Mouse (Mus musculus): Measurements from ENCODE around the gene Gm6657.

The Gm6657 gene

DNA sequence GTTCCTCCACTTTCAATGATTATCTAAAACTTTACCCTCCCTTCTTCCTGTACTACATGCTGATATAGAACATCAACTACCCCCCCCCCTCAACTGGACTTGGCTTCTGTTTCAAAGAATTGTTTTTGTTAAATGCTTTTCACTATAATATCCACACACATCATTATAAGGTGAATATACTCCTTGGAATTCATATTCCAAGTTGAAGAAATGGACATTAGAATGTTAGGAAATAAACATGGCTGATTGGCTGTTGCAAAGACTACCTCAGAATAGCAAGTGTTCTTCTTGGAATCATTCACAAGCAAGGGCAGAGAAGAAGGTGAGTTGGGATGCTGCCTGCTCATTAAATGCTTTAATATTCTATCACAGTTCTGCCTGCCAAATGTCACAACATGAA, at the start of gene Gm6657:
TSS of gene Gm6657 (plus strand) at position 301 of the 400 bp plus-strand sequence.
- no peak for DNase-seq (ENCODE audit: low spot score)

GRCm38 (mm10) chr12:78153308-78154002, 40.6 kb upstream of the Gm6657 start:
- no peak for DNase-seq (ENCODE audit: low spot score)

DNA sequence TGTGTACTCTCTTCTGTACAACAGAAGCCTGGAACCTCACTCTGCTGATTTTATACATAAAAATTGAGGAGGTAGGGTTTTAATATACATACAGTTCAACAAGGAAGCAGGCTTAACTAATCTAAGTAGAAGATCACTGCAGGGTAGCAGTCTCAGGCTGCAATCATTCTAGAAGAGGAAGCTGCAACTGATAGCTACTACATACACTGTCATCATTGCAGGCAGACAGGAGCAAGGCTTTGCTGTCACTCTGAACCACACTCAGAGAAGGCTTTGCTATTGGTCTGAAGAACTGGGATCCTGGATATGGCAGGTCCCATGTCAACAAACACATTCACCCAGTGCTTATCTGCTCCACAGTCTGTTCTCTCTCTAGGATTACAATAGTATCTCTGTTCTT, 23.9 kb upstream of the Gm6657 start:
- DNase-seq (ENCODE audit: low spot score), result no peak

- no peak for DNase-seq (ENCODE audit: low spot score)
These were observed 20.1 kb upstream of the Gm6657 start for GRCm38 (mm10) chr12:78173945-78174344.

GRCm38 (mm10) chr12:78174671-78175070, 19.4 kb upstream of the Gm6657 start:
- no peak for DNase-seq (ENCODE audit: low spot score)

GRCm38 (mm10) chr12:78181452-78181851, 12.6 kb upstream of the Gm6657 start:
- DNase-seq (ENCODE audit: low spot score), result no peak

GRCm38 (mm10) chr12:78195368-78195767, 1.3 kb downstream of the Gm6657 start:
- no peak for DNase-seq (ENCODE audit: low spot score)

DNA sequence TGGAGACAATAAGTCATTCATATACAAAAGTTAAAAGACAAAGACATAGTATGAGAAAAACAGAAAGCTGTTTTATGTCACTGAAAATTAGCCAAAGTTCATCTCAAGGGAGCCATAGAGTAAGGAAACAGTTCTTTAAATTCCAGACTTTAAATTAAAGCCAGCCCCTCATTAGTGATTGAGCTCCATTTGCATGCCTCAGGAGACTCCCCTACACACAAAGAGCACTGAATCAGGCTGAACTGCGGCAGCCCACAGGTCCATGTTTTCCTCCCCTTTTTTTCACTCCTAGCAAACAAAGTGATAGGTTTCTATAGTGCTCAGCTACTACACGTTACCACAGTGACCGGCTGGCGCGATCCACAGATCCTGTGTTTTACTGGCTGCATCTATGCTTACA, 9.6 kb downstream of the Gm6657 start:
- no peak for DNase-seq (ENCODE audit: low spot score)

DNA sequence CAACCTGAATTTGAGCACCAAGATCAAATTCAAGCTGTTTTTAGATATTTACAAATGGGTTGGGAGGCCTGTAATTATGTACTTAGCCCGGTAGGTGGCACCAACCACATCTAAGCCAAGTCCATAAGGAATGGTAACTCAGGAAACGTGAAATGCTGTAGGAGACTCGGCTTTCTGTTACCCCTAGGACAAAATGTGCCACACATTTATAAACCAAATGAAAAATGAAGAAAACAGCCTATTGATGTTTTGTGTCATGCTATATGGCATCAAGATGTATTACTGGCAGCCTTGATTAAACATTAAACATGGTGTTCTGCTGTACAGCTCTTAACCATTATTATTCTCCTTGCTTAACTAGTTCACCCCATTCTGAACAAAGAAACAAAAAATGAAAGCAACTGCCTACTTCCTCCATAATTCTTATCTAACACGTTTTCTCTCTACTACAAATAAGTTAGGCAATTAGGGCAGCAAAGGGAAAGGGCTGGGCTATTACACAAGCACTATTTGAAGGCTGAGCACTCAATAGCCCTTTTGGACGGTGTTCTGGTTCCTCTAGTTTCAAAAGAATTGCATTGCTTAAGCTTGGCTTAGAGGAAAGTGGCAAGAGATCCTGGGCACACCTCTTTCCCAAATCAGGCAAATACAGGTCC, 12.0 kb downstream of the Gm6657 start:
- peak; percentile 40 for DNase-seq (ENCODE audit: low spot score)

DNA sequence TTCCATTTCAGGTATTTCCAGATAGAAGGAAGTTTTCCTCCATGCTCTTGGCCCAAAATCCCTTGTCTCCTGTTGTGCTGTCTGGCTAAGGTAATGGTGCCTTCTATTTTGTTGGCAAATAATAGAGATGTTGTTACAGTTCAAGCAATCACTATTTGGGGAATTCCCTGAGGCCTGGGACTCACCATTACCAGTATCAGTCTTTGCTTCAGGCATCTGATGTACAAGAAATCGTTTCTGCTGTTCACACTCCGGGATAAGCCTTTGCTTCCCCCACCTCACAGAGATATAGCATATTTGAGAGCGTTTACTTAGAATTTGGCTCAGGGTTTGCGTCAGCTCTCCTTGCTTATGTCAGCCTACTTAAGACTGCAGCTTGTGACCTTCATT, 12.5 kb downstream of the Gm6657 start:
- no peak for DNase-seq (ENCODE audit: low spot score)

GRCm38 (mm10) chr12:78209856-78210255, 15.8 kb downstream of the Gm6657 start:
- DNase-seq (ENCODE audit: low spot score), result no peak

DNA sequence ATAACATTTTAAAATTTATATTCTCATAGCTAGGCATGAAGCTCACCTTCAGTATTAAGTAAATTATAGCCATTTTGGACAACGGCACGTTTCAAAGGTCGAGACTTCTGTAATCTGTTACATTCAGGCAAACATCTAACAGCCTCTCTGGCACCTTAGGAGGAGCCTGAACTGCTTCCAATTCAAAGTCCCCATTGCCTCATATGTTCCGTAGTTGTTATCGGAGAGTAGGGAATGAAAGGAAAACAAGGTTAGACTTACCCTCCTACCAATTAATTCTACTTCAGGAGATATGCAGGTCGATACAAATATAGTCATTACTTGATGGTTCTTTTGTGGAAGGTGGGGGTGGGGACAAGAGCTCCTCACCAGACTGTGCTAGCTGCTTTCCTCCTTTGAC, 21.4 kb downstream of the Gm6657 start:
- DNase-seq (ENCODE audit: low spot score), result no peak

- DNase-seq (ENCODE audit: low spot score), result no peak
These were observed 25.3 kb downstream of the Gm6657 start for GRCm38 (mm10) chr12:78219191-78219825.

DNA sequence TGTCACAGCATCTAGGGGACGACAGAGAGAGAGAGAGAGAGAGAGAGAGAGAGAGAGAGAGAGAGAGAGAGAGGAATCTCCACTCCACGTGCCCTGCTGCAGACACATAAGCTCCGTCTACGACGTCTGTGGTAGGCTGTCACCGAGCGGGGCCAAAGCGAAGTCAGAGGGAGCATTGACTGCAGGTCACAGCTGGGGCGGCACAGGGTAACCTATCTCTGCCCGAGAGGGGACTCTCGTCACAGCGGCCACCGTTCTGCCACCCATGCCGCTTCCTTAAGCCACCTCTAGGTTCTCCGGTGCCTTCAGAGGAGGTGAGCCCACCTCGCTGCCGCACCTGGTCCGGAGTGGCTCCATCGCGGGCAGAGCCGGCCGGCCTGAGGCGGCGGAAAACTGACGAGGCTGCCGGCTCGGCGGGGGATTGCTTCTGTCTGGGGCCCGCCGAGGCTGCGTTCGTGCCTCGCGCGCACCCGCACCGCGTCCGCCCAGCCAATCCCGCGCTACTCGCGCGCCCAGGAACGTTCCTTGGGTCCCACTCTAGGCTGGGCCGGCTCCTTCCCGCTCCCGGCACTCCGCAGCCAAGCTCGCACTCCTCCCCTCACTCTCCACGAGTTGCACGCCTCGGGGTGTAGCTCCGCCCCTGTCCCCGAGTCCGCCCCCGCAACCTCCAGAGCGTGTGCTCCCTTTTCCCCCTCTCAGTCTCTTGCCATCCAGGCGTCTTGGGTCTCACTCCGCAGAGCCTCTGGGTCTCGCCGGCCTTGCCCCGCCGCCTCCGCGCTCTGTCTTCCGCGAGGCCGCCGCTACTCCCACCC, 31.9 kb downstream of the Gm6657 start, which contains the start of gene Gphn:
TSS of gene Gphn (plus strand) at position 673 of the 812 bp plus-strand sequence.
- DNase-seq (ENCODE audit: low spot score), result peak; percentile 80

- peak; percentile 49 for DNase-seq (ENCODE audit: low spot score)
These were observed 32.5 kb downstream of the Gm6657 start for GRCm38 (mm10) chr12:78226519-78226875.

- DNase-seq (ENCODE audit: low spot score), result peak; percentile 23
These were observed 33.2 kb downstream of the Gm6657 start for GRCm38 (mm10) chr12:78227021-78227932.

DNA sequence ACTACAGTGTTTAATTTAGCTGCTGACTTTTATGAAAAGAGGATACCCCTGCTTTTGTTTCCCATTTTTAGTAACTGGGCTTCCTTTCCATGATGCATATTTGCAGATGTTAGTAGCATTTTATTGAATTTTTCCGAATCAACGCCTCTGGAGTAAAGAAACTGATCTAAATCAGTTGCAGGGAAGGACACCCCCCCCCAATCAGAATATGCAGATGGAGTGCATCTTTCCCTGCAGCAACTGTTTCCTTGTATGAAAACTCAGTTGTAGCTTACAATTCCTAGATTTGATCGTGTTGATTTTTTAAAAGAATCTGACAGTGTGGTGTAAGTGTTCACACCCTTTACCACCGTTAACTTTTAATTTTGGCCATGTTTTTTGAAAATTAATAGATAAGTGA, 34.1 kb downstream of the Gm6657 start:
- DNase-seq (ENCODE audit: low spot score), result no peak

DNA sequence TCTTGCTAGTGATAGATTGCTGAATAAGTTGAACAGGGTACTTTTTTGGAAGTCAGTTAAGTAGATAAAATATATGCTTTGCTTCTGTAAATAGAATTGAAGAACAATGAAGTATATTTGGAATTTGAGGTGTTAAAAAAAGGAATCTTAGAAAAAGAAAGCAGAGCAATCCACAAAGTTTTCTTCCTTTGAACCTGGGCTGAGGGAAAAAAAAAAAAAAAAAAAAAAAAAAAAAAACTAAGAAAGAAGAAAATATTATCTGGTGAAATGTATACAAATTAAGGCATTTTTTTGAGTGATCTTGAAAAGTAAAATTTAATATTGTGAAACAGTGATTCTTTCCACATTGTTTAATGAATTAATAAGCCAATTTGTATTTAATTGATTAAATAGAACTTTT, 38.5 kb downstream of the Gm6657 start:
- DNase-seq (ENCODE audit: low spot score), result no peak

DNA sequence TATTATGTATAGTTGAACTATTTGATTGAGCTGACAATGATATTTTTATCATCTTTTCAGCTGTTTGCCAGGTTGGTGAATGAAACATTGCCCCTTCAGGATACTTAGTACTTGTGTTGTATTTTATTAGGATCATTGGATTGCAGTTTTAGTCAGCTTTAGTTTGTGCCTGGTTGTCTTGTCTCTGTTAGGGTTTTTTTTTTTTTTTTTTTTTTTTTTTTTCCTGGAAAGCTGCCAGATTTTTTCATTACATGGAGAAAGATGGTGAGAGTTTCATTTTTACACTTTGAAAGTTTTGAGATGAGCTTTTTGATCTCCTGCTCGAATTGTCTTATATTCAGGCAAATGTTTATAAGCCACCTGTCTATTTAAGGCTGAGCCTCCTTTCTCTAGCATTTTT, 54.3 kb downstream of the Gm6657 start:
- no peak for DNase-seq (ENCODE audit: low spot score)

DNA sequence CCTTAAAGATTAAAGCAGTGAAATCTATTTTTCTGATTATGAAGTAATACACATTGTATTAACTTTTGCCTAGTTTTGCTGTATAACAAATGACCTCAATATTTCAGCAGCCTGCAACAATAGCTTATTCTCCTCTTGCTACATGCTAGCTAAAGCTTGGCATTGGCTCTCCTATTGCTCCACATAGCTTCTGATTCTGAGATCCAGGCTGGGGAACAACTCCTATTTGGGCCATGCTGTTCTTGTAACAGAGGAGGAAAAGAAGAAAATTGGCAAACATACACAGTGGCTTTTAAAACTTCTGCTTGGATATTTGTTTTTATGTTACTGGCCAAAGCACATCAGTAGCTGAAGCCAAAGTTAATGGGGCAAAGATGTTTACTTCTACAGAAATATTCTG, 55.1 kb downstream of the Gm6657 start:
- DNase-seq (ENCODE audit: low spot score), result no peak

All from T-cell, adult 2 months (primary cell).